Mouse (Mus musculus) gastrocnemius, postnatal 36 days (tissue): ENCODE results near the gene Atp11a. TPM values are rescaled to one million over a fixed set of nuclear protein-coding genes. Genes with fewer than 3 reads are reported as not detected.

Source experiments
- DNase-seq, 2 experiments: peaks; one replicate each; pipeline ENCODE4 v3.0.0; 2022
- intact Hi-C: fragments of 180-260 bp; cut with DNase I; formaldehyde crosslinking; loops from one replicate; pipeline ENCODE4 v1.15.1; 2025
- total RNA-seq, 2 experiments: library from RNA; stranded (reverse); gene quantifications; 2 replicates each; pipeline ENCODE4 v1.2.3; 2021

The Atp11a gene
- total RNA-seq, 2 experiments from 2014 or later: 24.3 to 27.0 TPM

GRCm38 (mm10) chr8:12895535-12896150 lies 138.8 kb downstream of the Atp11a start:
- no peak for DNase-seq
- intact Hi-C loops: loop anchor here (2.0 to 10.0 kb wide), 2 partner anchors 31 to 399 kb away; no protein-coding TSS in a partner anchor

- intact Hi-C loops: loop anchor here (2.0 to 10.0 kb wide), 2 partner anchors 30 to 398 kb away; no protein-coding TSS in a partner anchor
- DNase-seq: no peak
Observed at GRCm38 (mm10) chr8:12896494-12897373, 139.9 kb downstream of the Atp11a start.

GRCm38 (mm10) chr8:12897815-12898214 lies 141.0 kb downstream of the Atp11a start:
- intact Hi-C loops: loop anchor here (2.0 to 10.0 kb wide), 2 partner anchors 29 to 397 kb away; no protein-coding TSS in a partner anchor
- DNase-seq: no peak

- intact Hi-C loops: no loop called here
- no peak for DNase-seq
Observed at GRCm38 (mm10) chr8:12903790-12904415, 147.1 kb downstream of the Atp11a start.

- intact Hi-C loops: no loop called here
Observed at GRCm38 (mm10) chr8:12905122-12905521, 148.3 kb downstream of the Atp11a start.

GRCm38 (mm10) chr8:12905599-12906321 lies 148.9 kb downstream of the Atp11a start:
- intact Hi-C loops: no loop called here

More at GRCm38 (mm10) chr8:12905122-12905521, 148.3 kb downstream of the Atp11a start:
- DNase-seq: no peak

GRCm38 (mm10) chr8:12906597-12906996 lies 149.8 kb downstream of the Atp11a start:
- intact Hi-C loops: no loop called here
- no peak for DNase-seq

More at GRCm38 (mm10) chr8:12905599-12906321, 148.9 kb downstream of the Atp11a start:
- no peak for DNase-seq

- intact Hi-C loops: no loop called here
- no peak for DNase-seq
Observed at GRCm38 (mm10) chr8:12907730-12908129, 150.9 kb downstream of the Atp11a start.

- DNase-seq: no peak
- intact Hi-C loops: no loop called here
Observed at GRCm38 (mm10) chr8:12912011-12912410, 155.2 kb downstream of the Atp11a start.

GRCm38 (mm10) chr8:12915187-12916006 lies 158.6 kb downstream of the Atp11a start:
- intact Hi-C loops: no loop called here
- no peak for DNase-seq

GRCm38 (mm10) chr8:12916156-12916900 lies 159.5 kb downstream of the Atp11a start:
- DNase-seq: no peak
- intact Hi-C loops: no loop called here

GRCm38 (mm10) chr8:12917029-12917428 lies 160.2 kb downstream of the Atp11a start:
- intact Hi-C loops: no loop called here
- no peak for DNase-seq

GRCm38 (mm10) chr8:12917831-12918230 lies 161.0 kb downstream of the Atp11a start:
- intact Hi-C loops: no loop called here

More at GRCm38 (mm10) chr8:12917831-12918230, 161.0 kb downstream of the Atp11a start:
- DNase-seq: no peak

Other genes with a start within 250 kb of the Atp11a start
- not detected for gene Spaca7, start 184.0 kb upstream of the Atp11a start, total RNA-seq
- 1 to 10 TPM; 7.2 to 8.3 TPM for gene Tubgcp3, start 84.8 kb upstream of the Atp11a start, total RNA-seq
- gene Mcf2l, start 116.8 kb downstream of the Atp11a start, total RNA-seq: 10 to 100 TPM; 26.0 to 29.3 TPM